Mouse (Mus musculus) embryonic facial prominence, embryonic 13.5 days (tissue): ENCODE measurements around the gene Fam104a. TPM values are rescaled to one million over a fixed set of nuclear protein-coding genes. Genes with fewer than 3 reads are reported as not detected.

Experiments
- ATAC-seq: fragments of 200-750 bp; cut with Nextera tagmentation; 2 replicates; pipeline ENCODE4 v1.8.0; 2017; ENCODE audit warnings: low read depth; ENCODE audit not compliant: insufficient number of reproducible peaks, insufficient read depth, low FRiP score, low TSS enrichment
- H3K27ac ChIP-seq: fragments of 300-500 bp; sonication (generic); 2 replicates; pipeline ENCODE4 v1.5.1; 2015; ENCODE audit warnings: moderate library complexity, mild to moderate bottlenecking, inconsistent platforms
- H3K27me3 ChIP-seq: fragments of 300-500 bp; sonication (generic); 2 replicates; pipeline ENCODE4 v1.6.1; 2015; ENCODE audit warnings: mild to moderate bottlenecking, inconsistent platforms
- H3K36me3 ChIP-seq: fragments of 300-500 bp; sonication (generic); 2 replicates; pipeline ENCODE4 v1.6.1; 2015; ENCODE audit warnings: mild to moderate bottlenecking, inconsistent platforms
- H3K4me1 ChIP-seq: fragments of 300-500 bp; sonication (generic); 2 replicates; pipeline ENCODE4 v1.6.1; 2015; ENCODE audit warnings: inconsistent platforms
- H3K4me2 ChIP-seq: fragments of 300-500 bp; sonication (generic); 2 replicates; pipeline ENCODE4 v1.6.1; 2015; ENCODE audit warnings: moderate library complexity, mild to moderate bottlenecking, inconsistent platforms
- H3K4me3 ChIP-seq: fragments of 300-500 bp; sonication (generic); 2 replicates; pipeline ENCODE4 v1.5.1; 2015; ENCODE audit warnings: mild to moderate bottlenecking, inconsistent platforms
- H3K9ac ChIP-seq: fragments of 300-500 bp; sonication (generic); 2 replicates; pipeline ENCODE4 v1.6.1; 2015; ENCODE audit warnings: mild to moderate bottlenecking, inconsistent platforms
- H3K9me3 ChIP-seq: fragments of 300-500 bp; sonication (generic); 2 replicates; pipeline ENCODE4 v1.6.1; 2016; ENCODE audit warnings: inconsistent platforms
- WGBS: fragments of 180-500 bp; shearing (Covaris S2); methylation state at CpG from one replicate; pipeline ENCODE4 v1.1.7; 2015; ENCODE audit warnings: mixed read lengths; 5-methylcytosine and 5-hydroxymethylcytosine counted together
- polyA plus RNA-seq: library from polyadenylated mRNA; unstranded; fragments of >200 nt; fragmentation: Nextera tagmentation; extraction: Ambion mirVana; gene quantifications from 2 replicates; pipeline ENCODE4 v1.2.1, GENCODE M21; 2015

Fam104a gene
- polyA plus RNA-seq, 1 experiment from 2014 or later: 49.0 TPM

DNA sequence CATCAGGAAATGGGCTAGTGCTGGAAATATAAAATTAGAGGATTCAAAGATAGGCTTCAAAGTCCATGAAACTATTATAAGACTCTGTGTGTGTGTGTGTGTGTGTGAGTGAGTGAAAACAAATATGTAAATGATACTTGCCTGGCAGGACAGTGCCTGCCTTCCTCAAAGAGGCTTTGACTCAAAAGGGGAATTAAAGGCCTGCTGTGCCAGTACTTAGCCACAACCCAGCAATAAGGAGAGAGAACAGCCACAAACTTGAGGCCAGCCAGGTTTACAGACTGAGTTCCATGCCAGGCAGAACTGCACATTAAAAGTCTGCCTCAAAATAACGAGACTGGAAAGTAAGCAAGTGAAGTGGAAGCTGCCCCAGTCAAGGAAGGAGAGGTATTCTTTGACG, 7.1 kb downstream of the Fam104a start:
- no peaks in the 10 kb centered on the region for H3K27me3 ChIP-seq
- no peak overlapping the region for H3K9ac ChIP-seq
- H3K4me1 ChIP-seq: peaks cover 18% of the 10 kb centered on the region; the same call in 1 of the 2 replicates
- 75% methylated on average over 2 of the region's 2 CpGs for WGBS
- no peak for ATAC-seq
- H3K4me2 ChIP-seq: no peak overlapping the region
- H3K4me3 ChIP-seq: no peak overlapping the region
- peaks cover 50% of the 10 kb centered on the region for H3K36me3 ChIP-seq
- H3K9me3 ChIP-seq: no peaks in the 10 kb centered on the region
- peak overlapping the region; percentile 19; the same call in 1 of the 2 replicates for H3K27ac ChIP-seq

DNA sequence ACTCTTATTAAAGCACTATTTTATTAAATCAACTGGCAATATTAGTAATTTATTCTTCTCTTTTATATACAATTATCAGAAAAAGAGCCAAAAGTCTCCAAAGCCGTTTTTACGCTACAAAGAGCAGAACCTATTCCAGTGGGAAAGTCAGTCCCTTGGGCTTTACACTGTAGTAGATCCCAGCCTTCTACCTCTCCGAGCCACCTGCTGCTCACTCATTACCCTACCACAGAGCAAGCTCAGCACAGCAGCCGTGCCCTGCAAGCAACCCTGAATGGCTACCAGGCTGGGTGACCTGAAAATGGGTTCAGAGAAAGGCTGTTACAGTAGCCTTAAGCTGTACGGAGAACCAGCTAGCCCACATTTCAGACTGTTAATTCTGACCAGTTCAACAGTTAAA, 9.4 kb downstream of the Fam104a start:
- H3K27ac ChIP-seq: no peak overlapping the region
- 86% methylated on average over 5 of the region's 5 CpGs for WGBS
- no peak for ATAC-seq
- no peak overlapping the region for H3K9ac ChIP-seq
- H3K9me3 ChIP-seq: no peaks in the 10 kb centered on the region
- no peak overlapping the region for H3K4me3 ChIP-seq
- H3K4me1 ChIP-seq: peaks cover 6% of the 10 kb centered on the region; the same call in 1 of the 2 replicates
- H3K4me2 ChIP-seq: no peak overlapping the region
- no peaks in the 10 kb centered on the region for H3K27me3 ChIP-seq
- peaks cover 70% of the 10 kb centered on the region for H3K36me3 ChIP-seq

DNA sequence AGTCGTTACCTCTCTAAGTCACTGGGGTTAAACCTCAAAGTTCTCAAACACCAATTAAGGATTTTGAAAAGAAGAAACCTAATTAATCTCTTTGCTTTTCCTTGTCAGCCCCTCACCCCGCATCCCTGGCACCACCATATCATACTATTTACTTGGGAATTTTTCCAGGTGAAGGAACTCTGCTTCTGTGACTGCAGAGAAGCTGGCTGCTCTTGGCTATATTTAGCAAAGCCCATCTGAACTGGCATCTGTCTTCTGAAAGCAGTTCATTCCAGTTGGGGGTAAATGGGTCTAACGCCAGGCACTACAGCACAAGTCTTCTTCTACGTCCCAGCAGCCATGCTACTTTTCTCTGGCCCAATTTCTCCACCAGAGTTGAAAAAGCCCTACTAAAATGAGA, 10.3 kb downstream of the Fam104a start:
- H3K4me2 ChIP-seq: no peak overlapping the region
- no peak overlapping the region for H3K9ac ChIP-seq
- H3K4me3 ChIP-seq: no peak overlapping the region
- no peaks in the 10 kb centered on the region for H3K9me3 ChIP-seq
- H3K27me3 ChIP-seq: no peaks in the 10 kb centered on the region
- H3K27ac ChIP-seq: no peak overlapping the region
- 93% methylated on average over 4 of the region's 4 CpGs for WGBS
- peaks cover 77% of the 10 kb centered on the region for H3K36me3 ChIP-seq
- no peak for ATAC-seq
- H3K4me1 ChIP-seq: peaks cover 6% of the 10 kb centered on the region; the same call in 1 of the 2 replicates

DNA sequence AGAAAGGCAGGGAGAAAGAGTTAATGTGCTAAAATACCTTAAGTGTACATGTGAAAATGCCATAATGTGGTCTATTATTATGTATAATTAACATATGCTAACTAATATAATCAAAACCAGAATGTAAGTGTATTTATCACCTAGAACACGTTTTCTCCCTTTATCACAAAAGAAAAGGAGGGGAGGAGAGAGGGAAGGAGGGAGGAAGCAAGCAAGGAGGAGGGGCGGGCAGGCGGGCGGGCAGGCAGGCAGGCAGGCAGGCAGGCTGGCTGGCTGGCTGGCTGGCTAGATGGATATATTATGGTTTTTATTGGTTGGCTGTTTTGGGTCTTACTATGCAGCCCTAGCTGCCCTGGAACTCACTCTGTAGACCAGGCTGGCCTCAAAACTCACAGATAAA, 14.2 kb downstream of the Fam104a start:
- Histone ChIP-seq H3K4me3 (no peak overlapping the region), H3K27me3 (no peaks in the 10 kb centered on the region), H3K36me3 (peaks cover 74% of the 10 kb centered on the region), H3K9me3 (no peaks in the 10 kb centered on the region), H3K9ac (no peak overlapping the region), H3K4me2 (no peak overlapping the region), H3K27ac (no peak overlapping the region), H3K4me1 (peaks cover 16% of the 10 kb centered on the region; the same call in 1 of the 2 replicates)
- 78% methylated on average over 4 of the region's 4 CpGs for WGBS
- ATAC-seq: no peak

DNA sequence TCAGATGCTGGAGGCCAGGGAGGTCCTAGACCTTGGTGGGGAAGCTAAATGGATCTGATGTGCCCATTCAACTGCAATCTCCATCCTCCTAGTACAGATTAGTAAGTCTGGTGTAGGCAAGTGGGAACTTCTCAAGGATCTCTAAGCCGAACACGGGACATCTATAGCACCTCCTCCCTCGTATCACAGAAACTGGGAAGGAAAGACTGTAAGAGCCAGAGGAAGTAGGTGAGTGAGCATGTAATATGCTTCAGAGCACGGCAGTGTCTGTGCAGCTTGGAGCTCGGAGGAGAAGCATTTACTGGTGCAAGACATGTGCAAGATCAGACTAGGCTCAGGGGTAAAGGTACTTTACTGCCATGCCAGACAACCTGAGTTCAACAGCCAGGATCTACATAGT, 15.1 kb downstream of the Fam104a start:
- no peaks in the 10 kb centered on the region for H3K9me3 ChIP-seq
- 90% methylated on average over 5 of the region's 5 CpGs for WGBS
- H3K27me3 ChIP-seq: no peaks in the 10 kb centered on the region
- no peak overlapping the region for H3K4me3 ChIP-seq
- no peak overlapping the region for H3K9ac ChIP-seq
- no peak overlapping the region for H3K27ac ChIP-seq
- H3K4me1 ChIP-seq: peaks cover 16% of the 10 kb centered on the region; the same call in 1 of the 2 replicates
- H3K36me3 ChIP-seq: peaks cover 68% of the 10 kb centered on the region
- no peak for ATAC-seq
- H3K4me2 ChIP-seq: no peak overlapping the region

DNA sequence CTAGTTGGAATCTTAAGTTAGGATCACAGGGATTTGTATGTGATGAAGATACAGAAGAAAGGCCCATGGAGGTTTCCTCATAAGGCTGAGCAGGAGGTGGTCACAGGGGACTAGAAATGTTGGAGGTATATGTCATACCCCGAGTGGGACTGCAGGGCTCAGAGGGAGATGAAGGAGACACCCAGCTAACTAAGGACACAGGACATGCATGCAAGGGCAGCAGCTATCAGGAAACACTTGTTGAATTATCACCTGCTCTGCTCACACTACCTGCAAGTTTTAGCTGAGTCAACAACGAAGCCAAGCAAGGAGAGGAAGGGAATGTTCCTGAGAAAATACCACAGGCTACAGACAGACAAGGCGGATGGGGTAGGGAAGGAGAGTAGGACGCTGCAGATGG, 16.3 kb downstream of the Fam104a start:
- Histone ChIP-seq H3K4me2 (no peak overlapping the region), H3K9ac (0 out of 2 replicates have a peak overlapping the region, but pooled peaks have one; percentile 27), H3K27me3 (no peaks in the 10 kb centered on the region), H3K4me1 (peaks cover 16% of the 10 kb centered on the region; the same call in 1 of the 2 replicates), H3K36me3 (peaks cover 67% of the 10 kb centered on the region), H3K9me3 (no peaks in the 10 kb centered on the region), H3K4me3 (no peak overlapping the region), H3K27ac (no peak overlapping the region)
- 90% methylated on average over 4 of the region's 4 CpGs for WGBS
- ATAC-seq: no peak

DNA sequence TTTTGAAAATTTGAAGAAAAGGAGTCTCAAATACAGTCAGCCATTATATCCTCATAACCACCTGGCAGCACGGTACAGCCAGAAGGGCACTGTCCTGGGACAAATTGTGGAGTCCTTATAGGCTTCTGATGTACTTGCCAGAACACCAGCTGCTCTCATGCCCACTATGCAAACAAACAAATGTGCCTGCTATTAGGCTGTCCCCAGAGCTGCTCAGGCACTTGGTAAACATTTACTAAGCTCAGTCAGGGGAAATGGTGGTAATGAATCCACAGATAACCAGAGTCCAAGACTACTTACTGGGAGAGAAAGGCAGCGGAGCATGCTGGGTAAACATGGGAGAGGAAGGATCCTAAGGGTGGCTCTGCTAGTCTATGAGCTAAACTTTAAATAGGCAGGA, 16.8 kb downstream of the Fam104a start:
- Histone ChIP-seq H3K4me2 (no peak overlapping the region), H3K4me1 (peaks cover 16% of the 10 kb centered on the region; the same call in 1 of the 2 replicates), H3K9me3 (no peaks in the 10 kb centered on the region), H3K36me3 (peaks cover 66% of the 10 kb centered on the region), H3K27me3 (no peaks in the 10 kb centered on the region), H3K4me3 (no peak overlapping the region), H3K27ac (no peak overlapping the region), H3K9ac (no peak overlapping the region)
- 87% methylated on average over 2 of the region's 2 CpGs for WGBS
- no peak for ATAC-seq

DNA sequence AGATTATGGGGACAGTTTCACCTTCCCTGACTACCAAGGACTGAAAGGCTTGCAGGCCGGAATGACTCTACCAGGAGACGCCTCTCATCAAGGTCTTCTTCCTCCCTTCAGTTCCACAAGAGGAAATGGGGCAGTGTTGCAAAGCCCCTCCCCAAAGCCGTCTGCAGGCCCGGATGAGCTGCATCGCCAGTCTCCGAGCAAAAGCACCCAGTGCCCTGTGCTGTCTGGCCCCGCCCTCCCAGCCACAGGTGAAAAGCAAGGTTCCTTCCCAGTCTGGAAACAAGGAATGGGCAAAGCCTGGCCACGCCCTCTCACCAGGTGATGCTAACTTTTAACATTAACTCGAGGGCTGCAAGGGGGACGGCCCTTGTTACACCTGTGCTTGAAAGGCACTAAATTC, 17.3 kb downstream of the Fam104a start:
- Histone ChIP-seq H3K27me3 (no peaks in the 10 kb centered on the region), H3K4me2 (no peak overlapping the region), H3K9ac (no peak overlapping the region), H3K4me3 (no peak overlapping the region), H3K36me3 (peaks cover 66% of the 10 kb centered on the region), H3K9me3 (no peaks in the 10 kb centered on the region), H3K4me1 (peaks cover 16% of the 10 kb centered on the region; the same call in 1 of the 2 replicates), H3K27ac (0 out of 2 replicates have a peak overlapping the region, but pooled peaks have one; percentile 34)
- WGBS: 51% methylated on average over 10 of the region's 10 CpGs
- ATAC-seq: no peak

DNA sequence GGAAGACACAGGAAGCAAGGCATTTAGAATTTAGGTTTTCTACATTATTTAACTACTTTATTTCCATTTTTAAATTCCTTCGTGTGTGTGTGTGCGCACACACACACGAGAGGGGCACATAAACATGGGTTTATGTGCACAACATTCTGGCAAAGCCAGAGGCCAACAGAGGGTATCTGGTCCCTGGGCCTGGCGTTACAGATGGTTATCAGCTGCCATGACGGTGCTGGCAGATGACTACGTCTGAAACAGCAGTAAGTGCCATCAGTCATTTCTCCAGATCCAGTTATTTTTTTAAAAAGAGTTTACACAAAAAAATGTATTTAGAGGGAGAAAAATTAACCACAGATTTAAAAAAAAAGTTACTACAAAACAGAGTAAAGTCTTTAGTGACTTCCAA, 17.8 kb downstream of the Fam104a start:
- Histone ChIP-seq H3K27me3 (no peaks in the 10 kb centered on the region), H3K9me3 (no peaks in the 10 kb centered on the region), H3K4me3 (no peak overlapping the region), H3K36me3 (peaks cover 66% of the 10 kb centered on the region), H3K4me1 (peaks cover 16% of the 10 kb centered on the region; the same call in 1 of the 2 replicates), H3K9ac (no peak overlapping the region), H3K4me2 (no peak overlapping the region), H3K27ac (0 out of 2 replicates have a peak overlapping the region, but pooled peaks have one; percentile 34)
- no peak for ATAC-seq
- WGBS: 79% methylated on average over 6 of the region's 6 CpGs

DNA sequence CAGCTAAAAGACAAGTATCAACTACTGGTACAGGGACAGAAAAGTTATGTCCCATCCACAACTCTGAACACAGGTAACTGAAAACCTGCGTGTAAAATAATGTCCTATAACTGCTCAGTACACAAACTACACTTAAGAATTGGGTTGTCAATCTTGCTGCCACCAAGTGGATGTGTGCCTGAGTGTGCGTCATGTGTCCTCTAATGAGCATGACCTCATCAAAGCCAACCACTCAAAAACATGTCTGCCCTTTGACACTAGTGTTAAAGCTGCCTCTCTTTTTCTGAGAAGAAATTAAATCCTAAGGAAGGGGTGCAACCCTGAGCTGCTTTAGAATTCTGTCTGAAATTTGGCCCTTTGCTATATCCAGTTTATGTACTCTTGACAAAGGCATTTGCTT, 19.7 kb downstream of the Fam104a start:
- Histone ChIP-seq H3K4me1 (peaks cover 16% of the 10 kb centered on the region; the same call in 1 of the 2 replicates), H3K4me2 (no peak overlapping the region), H3K9ac (no peak overlapping the region), H3K9me3 (no peaks in the 10 kb centered on the region), H3K27ac (no peak overlapping the region), H3K4me3 (no peak overlapping the region), H3K36me3 (peaks cover 68% of the 10 kb centered on the region), H3K27me3 (no peaks in the 10 kb centered on the region)
- 77% methylated on average over 2 of the region's 2 CpGs for WGBS
- no peak for ATAC-seq

DNA sequence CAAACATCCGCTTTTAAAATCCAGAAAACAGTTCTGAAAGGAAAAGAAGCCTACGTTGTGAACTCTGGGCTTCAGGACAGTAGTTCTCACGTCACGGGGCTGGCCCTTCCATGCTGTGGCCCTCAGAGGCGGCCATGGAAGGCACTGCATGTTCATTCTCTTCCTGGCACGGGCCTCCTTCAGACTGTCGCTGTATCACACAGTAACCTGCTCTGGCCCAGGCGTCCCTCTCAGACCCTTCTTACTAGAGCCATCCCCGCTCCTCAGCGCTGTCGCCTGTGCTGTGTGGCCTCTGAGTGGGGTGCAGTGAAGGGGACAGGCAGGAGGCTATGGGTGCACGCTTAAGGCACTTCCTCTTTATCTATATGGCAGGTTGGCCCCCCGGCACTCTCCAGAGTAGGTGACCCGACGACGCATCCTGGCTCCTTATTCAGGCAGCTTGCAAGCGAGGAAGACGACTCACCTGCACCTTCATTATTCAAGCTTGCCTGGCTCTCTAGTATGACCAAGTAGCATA, 22.1 kb downstream of the Fam104a start:
- Histone ChIP-seq H3K27me3 (no peaks in the 10 kb centered on the region), H3K9me3 (no peaks in the 10 kb centered on the region), H3K27ac (no peak overlapping the region), H3K4me1 (peaks cover 5% of the 10 kb centered on the region; the same call in 1 of the 2 replicates), H3K36me3 (peaks cover 74% of the 10 kb centered on the region), H3K9ac (no peak overlapping the region), H3K4me2 (no peak overlapping the region), H3K4me3 (no peak overlapping the region)
- WGBS: 90% methylated on average over 18 of the region's 18 CpGs
- no peak for ATAC-seq

DNA sequence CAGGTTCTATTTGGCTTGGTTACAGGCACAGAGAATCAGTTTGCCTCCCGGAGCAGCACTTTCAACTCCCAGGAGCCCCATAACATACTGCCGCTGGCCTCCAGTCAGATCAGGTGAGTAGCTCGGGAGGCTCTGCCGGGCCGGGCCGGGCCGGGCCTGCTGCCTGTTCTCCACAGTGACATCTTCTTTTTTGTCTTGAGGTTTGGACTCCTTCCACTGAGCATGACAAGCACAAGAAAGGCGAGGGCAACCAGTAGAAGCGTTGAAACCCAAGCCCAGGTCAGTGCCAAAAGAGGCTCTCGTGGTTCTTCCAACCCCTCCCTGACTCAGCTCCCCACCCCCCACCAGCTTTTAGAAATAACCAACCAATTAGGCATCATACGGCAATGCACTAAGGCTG, 23.0 kb downstream of the Fam104a start:
- Histone ChIP-seq H3K4me2 (no peak overlapping the region), H3K36me3 (peaks cover 83% of the 10 kb centered on the region), H3K27ac (no peak overlapping the region), H3K27me3 (no peaks in the 10 kb centered on the region), H3K4me1 (no peaks in the 10 kb centered on the region), H3K9ac (no peak overlapping the region), H3K9me3 (no peaks in the 10 kb centered on the region), H3K4me3 (no peak overlapping the region)
- WGBS: 92% methylated on average over 11 of the region's 11 CpGs
- no peak for ATAC-seq
